Mouse (Mus musculus) stomach, embryonic 16.5 days (tissue): ENCODE measurements at regions not wholly inside any gene's neighbourhood (a gene's known extent, or its start where the extent isn't known, plus 50 kb on each side); places are given as distances from the start of the nearest gene placed in this dataset.

Experiments used
- ATAC-seq: fragments of 200-750 bp; cut with Nextera tagmentation; 2 replicates; pipeline ENCODE4 v1.8.0; 2017; ENCODE audit warnings: moderate number of reproducible peaks, moderate TSS enrichment; ENCODE audit not compliant: insufficient read depth, low FRiP score
- H3K27ac ChIP-seq: fragments of 300-500 bp; sonication (generic); 2 replicates; pipeline ENCODE4 v1.5.1; 2014; ENCODE audit warnings: low read length
- H3K27me3 ChIP-seq: fragments of 300-500 bp; sonication (generic); 2 replicates; pipeline ENCODE4 v1.6.1; 2014; ENCODE audit warnings: low read length, control low read depth, mixed read lengths; ENCODE audit not compliant: control insufficient read depth, insufficient read depth
- H3K36me3 ChIP-seq: fragments of 300-500 bp; sonication (generic); 2 replicates; pipeline ENCODE4 v1.6.1; 2014; ENCODE audit warnings: low read length; ENCODE audit not compliant: control insufficient read depth, insufficient read depth
- H3K4me1 ChIP-seq: fragments of 300-500 bp; sonication (generic); 2 replicates; pipeline ENCODE4 v1.6.1; 2014; ENCODE audit warnings: low read length, control low read depth, mixed read lengths; ENCODE audit not compliant: control insufficient read depth, insufficient read depth
- H3K4me2 ChIP-seq: fragments of 300-500 bp; sonication (generic); 2 replicates; pipeline ENCODE4 v1.6.1; 2014; ENCODE audit warnings: low read depth, low read length, mixed read lengths
- H3K4me3 ChIP-seq: fragments of 300-500 bp; sonication (generic); replicated peaks from 2 replicates; pipeline ENCODE4 v1.5.1; 2014; ENCODE audit warnings: mild to moderate bottlenecking, low read length
- H3K9ac ChIP-seq: fragments of 300-500 bp; sonication (generic); 2 replicates; pipeline ENCODE4 v1.6.1; 2014; ENCODE audit warnings: low read length
- H3K9me3 ChIP-seq: fragments of 300-500 bp; sonication (generic); replicated peaks from 2 replicates; pipeline ENCODE4 v1.6.1; 2016; ENCODE audit warnings: low read length, control low read depth; ENCODE audit not compliant: control insufficient read depth
- whole genome bisulfite sequencing: fragments of 180-500 bp; shearing (Covaris S2); extraction: QIAGEN DNeasy Blood & Tissue Kit; methylation state at CpG from one replicate; pipeline ENCODE4 v1.1.7; 2014; 5-methylcytosine and 5-hydroxymethylcytosine counted together

- WGBS, result 84% methylated on average over 7 of the region's 7 CpGs
- Histone ChIP-seq H3K9me3 (no peaks in the 10 kb centered on the region), H3K27ac (no peak overlapping the region), H3K36me3 (no peaks in the 10 kb centered on the region), H3K4me1 (no peaks in the 10 kb centered on the region), H3K4me2 (no peak overlapping the region), H3K4me3 (no peak overlapping the region), H3K27me3 (no peaks in the 10 kb centered on the region), H3K9ac (no peak overlapping the region)
- no peak for ATAC-seq
Measured at GRCm38 (mm10) chr8:115626396-115627136, 81.0 kb downstream of the Maf start.

- Histone ChIP-seq H3K27me3 (no peaks in the 10 kb centered on the region), H3K9me3 (no peaks in the 10 kb centered on the region), H3K36me3 (no peaks in the 10 kb centered on the region), H3K27ac (no peak overlapping the region), H3K9ac (no peak overlapping the region), H3K4me1 (no peaks in the 10 kb centered on the region), H3K4me2 (no peak overlapping the region), H3K4me3 (no peak overlapping the region)
- ATAC-seq, result no peak
- 79% methylated on average over 1 of the region's 1 CpGs for WGBS
Measured at GRCm38 (mm10) chr8:115625072-115625471, 82.5 kb downstream of the Maf start.

GRCm38 (mm10) chr8:115618049-115618760, 89.4 kb downstream of the Maf start:
- ATAC-seq, result no peak; the same call in 1 of the 2 replicates
- Histone ChIP-seq H3K4me3 (no peak overlapping the region), H3K9ac (no peak overlapping the region), H3K9me3 (no peaks in the 10 kb centered on the region), H3K27me3 (no peaks in the 10 kb centered on the region), H3K4me1 (no peaks in the 10 kb centered on the region), H3K4me2 (no peak overlapping the region), H3K27ac (no peak overlapping the region), H3K36me3 (no peaks in the 10 kb centered on the region)
- WGBS, result 62% methylated on average over 13 of the region's 13 CpGs

- Histone ChIP-seq H3K9ac (no peak overlapping the region), H3K27me3 (no peaks in the 10 kb centered on the region), H3K4me2 (no peak overlapping the region), H3K36me3 (no peaks in the 10 kb centered on the region), H3K4me3 (no peak overlapping the region), H3K9me3 (no peaks in the 10 kb centered on the region), H3K4me1 (no peaks in the 10 kb centered on the region), H3K27ac (no peak overlapping the region)
- no peak for ATAC-seq
- 85% methylated on average over 9 of the region's 9 CpGs for WGBS
Measured at GRCm38 (mm10) chr8:115616871-115617605, 90.6 kb downstream of the Maf start.

GRCm38 (mm10) chr8:115613946-115614584, 93.5 kb downstream of the Maf start:
- no peak for ATAC-seq
- no peak overlapping the region for H3K27ac ChIP-seq
- no peaks in the 10 kb centered on the region for H3K36me3 ChIP-seq
- no peak overlapping the region for H3K4me3 ChIP-seq
- H3K9me3 ChIP-seq, result no peaks in the 10 kb centered on the region
- H3K4me1 ChIP-seq, result no peaks in the 10 kb centered on the region
- no peaks in the 10 kb centered on the region for H3K27me3 ChIP-seq
- no peak overlapping the region for H3K4me2 ChIP-seq
- H3K9ac ChIP-seq, result no peak overlapping the region
- 58% methylated on average over 5 of the region's 5 CpGs for WGBS

GRCm38 (mm10) chr8:115612119-115612518, 95.5 kb downstream of the Maf start:
- no peak for ATAC-seq
- no peaks in the 10 kb centered on the region for H3K9me3 ChIP-seq
- no peaks in the 10 kb centered on the region for H3K27me3 ChIP-seq
- H3K4me2 ChIP-seq, result no peak overlapping the region
- no peaks in the 10 kb centered on the region for H3K4me1 ChIP-seq
- no peaks in the 10 kb centered on the region for H3K36me3 ChIP-seq
- H3K4me3 ChIP-seq, result no peak overlapping the region
- WGBS, result 82% methylated on average over 3 of the region's 3 CpGs
- no peak overlapping the region for H3K9ac ChIP-seq
- H3K27ac ChIP-seq, result no peak overlapping the region

GRCm38 (mm10) chr8:115599771-115600170, 107.8 kb downstream of the Maf start:
- Histone ChIP-seq H3K9ac (no peak overlapping the region), H3K4me3 (no peak overlapping the region), H3K27me3 (no peaks in the 10 kb centered on the region; the same call in 1 of the 2 replicates), H3K4me2 (no peak overlapping the region), H3K27ac (no peak overlapping the region), H3K4me1 (no peaks in the 10 kb centered on the region), H3K36me3 (no peaks in the 10 kb centered on the region), H3K9me3 (no peaks in the 10 kb centered on the region)
- 79% methylated on average over 6 of the region's 6 CpGs for WGBS
- ATAC-seq, result no peak

- ATAC-seq, result no peak
- no peak overlapping the region for H3K4me3 ChIP-seq
- H3K27ac ChIP-seq, result no peak overlapping the region
- H3K9ac ChIP-seq, result no peak overlapping the region
- no peaks in the 10 kb centered on the region for H3K36me3 ChIP-seq
- H3K27me3 ChIP-seq, result no peaks in the 10 kb centered on the region; the same call in 1 of the 2 replicates
- WGBS, result 51% methylated on average over 10 of the region's 10 CpGs
- no peak overlapping the region for H3K4me2 ChIP-seq
- no peaks in the 10 kb centered on the region for H3K9me3 ChIP-seq
- no peaks in the 10 kb centered on the region for H3K4me1 ChIP-seq
Measured at GRCm38 (mm10) chr8:115597226-115597953, 110.2 kb downstream of the Maf start.
